Mouse (Mus musculus): Measurements from ENCODE around the gene Sorbs1. TPM values are rescaled to one million over a fixed set of nuclear protein-coding genes. Genes with fewer than 3 reads are reported as not detected.

Sorbs1 gene
- total RNA-seq, 2 experiments from 2014 or later = 1.7 to 2.5 TPM

DNA sequence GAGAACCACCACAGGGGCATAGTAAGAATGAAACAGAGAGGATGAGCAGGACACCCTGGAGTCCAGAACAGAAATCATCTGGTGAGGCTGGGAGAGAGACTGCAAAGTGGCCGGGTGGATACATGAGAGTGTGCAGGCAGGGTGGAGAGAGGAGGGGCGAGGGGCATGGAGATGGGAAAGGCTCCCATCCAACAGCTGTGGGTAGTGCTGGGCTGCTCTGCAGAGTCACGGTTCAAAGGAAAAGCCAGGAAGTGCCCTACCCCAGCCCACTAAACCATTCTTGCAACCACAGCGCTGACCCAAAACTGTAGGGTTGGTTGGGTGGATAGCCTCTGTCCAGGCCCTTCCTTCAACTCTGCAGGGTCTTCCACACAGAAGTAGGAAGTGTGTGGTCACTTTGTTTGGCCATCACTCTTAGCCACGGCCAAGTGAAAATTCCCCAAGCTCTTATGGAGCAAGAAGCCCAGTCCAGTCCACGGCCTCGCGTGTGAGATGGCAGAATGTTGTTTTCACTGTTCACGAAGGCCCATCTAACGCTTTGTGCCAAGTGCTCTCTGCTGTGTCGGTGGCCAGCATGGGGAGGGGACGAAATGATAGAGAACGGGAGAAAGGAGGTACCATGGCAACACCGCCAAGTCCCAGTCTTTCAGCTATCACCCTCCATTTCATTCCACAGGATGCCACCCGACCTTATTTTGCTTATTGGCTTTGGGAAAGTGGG, 203.0 kb downstream of the Sorbs1 start:
- no peak for ATAC-seq (ENCODE audit: poor library complexity, severe bottlenecking)

DNA sequence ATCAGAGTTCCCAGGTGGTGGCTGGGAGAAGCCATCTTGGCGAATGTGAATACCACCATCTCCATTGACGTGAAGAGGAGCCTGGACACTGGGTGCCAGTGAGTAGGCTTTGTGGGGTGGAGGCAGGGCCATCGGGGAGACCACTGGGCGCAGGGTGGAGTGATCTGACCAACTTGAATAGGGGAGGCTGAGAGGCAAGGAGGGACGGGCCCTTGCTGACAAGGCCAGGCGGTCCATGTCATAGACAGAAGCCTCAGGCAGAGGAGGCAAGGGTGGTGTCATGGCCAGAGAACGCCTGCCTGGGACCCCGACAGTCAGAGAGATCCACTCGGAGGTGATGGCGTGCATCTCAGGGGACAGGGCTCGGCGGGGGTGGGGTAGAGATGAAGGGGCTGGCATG, 203.7 kb downstream of the Sorbs1 start:
- no peak for ATAC-seq (ENCODE audit: poor library complexity, severe bottlenecking)

DNA sequence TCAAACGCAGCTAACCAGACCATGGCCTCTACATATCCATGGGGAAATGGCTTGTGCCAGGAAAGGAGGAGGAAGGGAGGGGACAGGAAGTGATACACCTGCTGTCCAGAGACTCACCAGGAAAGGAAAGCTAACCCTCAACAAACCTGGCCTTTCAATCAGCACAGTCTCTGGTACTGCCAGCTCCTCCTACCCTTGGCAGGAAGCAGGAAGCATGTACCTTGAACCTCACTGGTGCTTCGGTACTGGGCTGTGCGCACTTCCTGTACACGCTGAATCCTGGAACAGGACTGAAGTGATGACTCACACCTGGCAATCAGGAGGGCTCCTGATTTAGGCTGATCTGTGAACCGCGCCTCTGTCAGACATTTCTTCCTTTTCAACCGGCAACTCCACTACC, 206.0 kb downstream of the Sorbs1 start:
- no peak for ATAC-seq (ENCODE audit: poor library complexity, severe bottlenecking)

DNA sequence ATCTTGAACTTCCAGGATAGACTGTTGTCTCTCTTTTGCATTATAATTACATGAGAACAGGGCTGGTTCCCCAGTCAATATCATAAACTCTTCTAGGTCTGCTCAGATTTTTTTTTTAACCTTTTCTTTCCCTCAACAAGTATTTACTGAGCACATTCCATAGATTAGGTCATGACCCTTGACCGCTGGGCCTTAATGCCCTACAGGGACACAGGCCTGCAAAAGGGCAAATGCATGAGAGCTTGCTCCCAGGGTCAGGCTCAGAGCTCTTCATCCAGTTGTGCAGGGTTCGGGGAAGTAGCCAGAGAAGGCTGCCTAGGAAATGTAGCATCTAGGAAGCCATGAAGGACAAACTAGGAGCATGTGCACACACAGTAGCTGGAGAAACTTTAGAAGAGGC, 206.9 kb downstream of the Sorbs1 start:
- ATAC-seq (ENCODE audit: poor library complexity, severe bottlenecking) = no peak

DNA sequence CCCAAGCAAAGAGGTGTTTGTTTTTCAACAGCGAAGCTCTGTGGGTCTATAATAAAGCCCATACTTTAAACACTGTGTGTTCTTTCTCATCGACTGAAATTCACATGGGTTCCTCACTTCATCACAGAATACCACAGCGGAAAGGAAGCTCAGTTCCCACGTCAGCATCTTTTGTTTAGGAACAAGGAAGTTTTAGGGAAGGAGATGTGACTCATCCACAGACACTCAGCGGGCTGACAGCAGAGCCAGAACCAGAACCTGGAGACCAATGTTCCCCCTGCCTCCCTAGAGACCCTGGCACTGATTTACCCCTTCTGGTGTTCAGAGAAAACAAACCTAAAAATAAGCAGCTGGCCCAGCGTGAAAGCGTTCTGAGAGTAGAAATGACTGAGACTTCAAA, 208.1 kb downstream of the Sorbs1 start:
- no peak for ATAC-seq (ENCODE audit: poor library complexity, severe bottlenecking)

DNA sequence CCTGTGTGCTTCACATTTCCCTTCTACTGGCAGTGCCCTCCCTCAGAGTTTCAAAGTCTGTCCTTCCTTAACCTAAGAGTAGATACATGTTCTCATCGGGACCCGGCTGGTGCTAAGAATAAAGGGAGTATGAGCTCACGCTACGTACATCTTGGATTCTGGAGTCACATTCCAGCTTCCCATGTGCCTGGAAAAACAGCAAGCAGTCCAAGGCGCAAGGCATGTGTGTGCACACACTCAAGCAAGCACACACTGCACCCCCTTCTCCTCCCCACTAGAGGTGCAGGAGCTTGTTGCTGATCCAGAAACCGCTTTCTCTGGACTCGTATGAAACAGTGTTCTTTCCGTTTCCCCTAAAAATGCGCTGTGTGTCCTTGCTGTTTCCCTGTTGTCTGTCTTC, 210.7 kb downstream of the Sorbs1 start:
- no peak for ATAC-seq (ENCODE audit: poor library complexity, severe bottlenecking)

DNA sequence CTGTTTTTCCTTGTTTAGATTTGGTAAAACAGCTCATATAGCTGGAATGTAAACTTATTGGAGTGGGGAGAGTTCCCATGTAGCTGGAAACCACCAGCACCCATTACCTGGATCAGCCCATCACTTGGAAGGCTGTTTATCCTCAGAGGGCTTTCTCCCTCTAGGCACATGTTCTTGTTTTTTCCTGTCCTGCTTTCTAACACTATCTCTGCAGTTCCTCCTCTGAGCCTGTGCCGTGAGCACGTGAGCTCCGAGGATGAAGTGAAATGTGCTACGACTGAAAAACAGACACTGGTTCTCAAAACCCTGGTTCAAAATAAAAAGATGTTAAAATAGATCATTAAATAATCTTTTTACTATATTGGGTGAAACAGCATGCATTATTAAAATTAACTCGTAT, 211.1 kb downstream of the Sorbs1 start:
- ATAC-seq (ENCODE audit: poor library complexity, severe bottlenecking) = no peak

DNA sequence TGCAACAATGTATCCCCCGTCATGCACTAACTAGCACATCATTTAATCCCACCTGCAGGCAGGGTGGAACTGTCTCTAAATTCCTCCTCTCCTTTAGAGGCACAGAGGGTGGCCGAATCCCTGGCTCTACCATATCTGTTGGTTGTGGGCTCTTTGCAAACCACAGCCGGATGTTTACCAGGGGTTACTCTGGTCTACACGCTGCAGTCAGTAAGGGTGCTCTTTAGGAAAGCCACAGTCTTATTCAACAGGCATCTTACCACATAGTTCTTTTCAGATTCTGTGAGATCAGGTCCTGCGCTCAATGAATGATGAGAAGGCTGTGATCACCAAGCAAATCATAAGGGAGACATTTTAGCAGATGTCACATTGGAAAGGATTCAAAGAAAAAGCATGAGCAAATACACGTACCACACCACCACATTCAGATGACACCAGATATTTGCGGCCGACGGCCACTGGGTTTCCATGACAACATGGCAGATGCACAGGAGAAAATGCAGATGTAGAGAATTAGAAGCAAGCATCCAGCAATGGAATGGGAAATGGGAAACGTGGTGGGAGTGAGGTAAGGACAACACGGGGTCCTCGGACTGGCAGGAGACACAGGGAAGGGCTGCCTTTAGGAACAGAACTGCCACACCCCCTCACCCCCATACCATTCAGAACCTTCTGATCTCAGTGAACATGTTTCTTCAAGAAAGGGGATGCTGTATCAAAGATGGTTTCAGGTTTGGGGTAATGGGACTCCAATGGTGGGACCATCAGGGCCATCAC, 213.4 kb downstream of the Sorbs1 start:
- ATAC-seq (ENCODE audit: poor library complexity, severe bottlenecking) = no peak

DNA sequence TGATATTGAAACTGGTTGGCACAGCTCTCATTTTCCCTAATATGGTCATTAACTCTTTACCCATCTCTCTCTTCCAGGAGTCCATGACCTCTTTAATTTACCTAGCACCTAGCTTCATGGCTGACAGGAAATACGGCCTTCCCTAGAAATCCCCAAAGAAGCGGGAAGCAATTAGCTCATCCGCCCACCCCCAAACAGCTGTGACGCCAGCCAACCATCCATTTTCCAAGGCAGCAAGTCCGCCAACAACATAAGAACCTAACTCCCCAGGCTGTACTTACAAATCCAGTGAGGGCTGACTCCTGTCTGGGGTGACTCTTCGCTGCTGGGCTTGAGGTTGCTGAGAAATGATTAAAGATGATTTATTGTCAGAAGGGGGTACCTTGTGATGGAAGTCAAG, 214.4 kb downstream of the Sorbs1 start:
- ATAC-seq (ENCODE audit: poor library complexity, severe bottlenecking) = no peak

DNA sequence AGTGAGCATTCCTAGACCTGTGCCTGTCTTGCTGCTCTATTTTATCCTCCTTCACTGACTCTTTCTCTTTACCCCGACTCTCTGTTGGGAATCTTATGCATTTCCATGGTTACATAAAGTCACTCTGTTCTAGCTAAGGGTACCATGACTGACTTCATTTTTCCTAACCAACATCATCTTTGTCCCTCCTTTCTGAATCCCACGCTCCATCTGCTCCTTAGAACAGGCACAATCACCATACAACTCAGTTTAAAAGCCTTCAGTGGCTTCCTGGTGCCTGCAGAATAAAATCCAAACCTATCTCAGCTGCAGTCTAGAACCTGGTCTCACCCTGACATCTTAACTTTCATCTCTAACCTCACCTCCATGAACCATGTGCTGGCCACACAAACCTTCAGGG, 215.0 kb downstream of the Sorbs1 start:
- no peak for ATAC-seq (ENCODE audit: poor library complexity, severe bottlenecking)

DNA sequence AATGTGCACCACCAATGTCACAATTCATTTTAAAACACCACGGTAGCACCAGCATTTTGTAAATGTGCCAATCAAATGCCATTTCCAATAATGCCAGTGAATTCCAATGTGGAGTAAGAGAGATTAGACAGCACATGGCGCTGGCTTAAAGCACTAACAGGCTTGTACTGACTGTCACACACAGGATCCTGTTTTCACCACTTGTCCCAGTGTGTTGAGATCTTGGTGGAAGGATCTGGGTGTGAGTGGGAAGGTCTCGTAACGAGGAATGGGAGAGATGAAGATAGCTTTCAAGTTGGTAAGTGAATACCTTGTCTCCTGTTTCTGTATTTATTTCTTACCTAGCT, 215.8 kb downstream of the Sorbs1 start:
- ATAC-seq (ENCODE audit: poor library complexity, severe bottlenecking) = no peak

DNA sequence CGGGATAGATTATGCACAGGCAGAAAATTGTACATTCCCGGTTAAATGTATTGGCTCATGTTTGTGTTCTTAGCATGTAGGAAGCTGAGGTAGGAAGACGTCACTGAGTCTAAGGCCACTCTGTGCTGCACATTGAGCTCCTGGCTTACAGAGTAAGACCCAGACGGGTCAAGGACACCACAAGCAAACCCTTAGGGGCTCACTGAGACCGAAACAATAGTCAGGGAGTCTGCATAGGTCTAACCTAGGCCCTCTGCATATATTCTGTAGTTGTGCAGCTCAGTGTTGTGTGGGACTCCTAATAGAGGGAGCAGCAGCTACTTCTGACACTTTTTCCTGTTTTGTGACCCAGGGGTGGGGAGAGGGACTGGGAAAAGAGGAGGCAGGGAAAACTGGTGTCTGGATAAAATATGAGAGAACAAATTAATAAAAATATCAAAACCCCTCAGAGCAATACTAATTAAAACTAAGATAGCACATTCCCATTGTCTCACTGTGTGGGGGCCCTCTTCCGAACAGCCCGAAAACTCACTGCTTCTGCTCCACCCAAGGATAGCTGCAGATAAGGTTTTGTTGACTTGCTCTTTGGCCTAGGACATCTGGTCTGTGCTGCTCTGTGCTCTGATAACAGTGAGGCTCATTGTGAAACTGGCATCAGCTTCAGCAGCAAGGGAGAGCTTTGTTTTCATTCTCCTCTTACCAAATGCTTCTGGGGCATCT, 216.3 kb downstream of the Sorbs1 start:
- ATAC-seq (ENCODE audit: poor library complexity, severe bottlenecking) = no peak

DNA sequence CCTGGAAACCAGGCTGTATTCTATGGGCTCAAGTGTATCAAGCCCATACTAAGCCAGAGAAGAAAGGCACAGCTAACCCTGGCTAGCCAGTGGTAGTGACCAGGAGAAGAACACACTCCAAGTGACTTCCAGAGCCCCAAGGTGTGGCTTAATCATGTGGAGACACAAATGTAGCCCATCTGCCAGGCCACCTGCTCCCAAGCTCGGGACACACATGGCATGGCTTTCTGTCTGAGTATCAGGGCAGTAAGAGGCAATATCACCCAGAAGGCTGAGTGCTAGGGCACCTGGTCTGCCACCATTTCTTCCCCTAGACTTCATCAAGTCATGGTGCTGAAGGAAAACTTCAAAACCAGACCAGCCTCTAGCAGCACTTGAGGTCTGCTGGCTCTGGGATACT, 219.3 kb downstream of the Sorbs1 start:
- ATAC-seq (ENCODE audit: poor library complexity, severe bottlenecking) = no peak

DNA sequence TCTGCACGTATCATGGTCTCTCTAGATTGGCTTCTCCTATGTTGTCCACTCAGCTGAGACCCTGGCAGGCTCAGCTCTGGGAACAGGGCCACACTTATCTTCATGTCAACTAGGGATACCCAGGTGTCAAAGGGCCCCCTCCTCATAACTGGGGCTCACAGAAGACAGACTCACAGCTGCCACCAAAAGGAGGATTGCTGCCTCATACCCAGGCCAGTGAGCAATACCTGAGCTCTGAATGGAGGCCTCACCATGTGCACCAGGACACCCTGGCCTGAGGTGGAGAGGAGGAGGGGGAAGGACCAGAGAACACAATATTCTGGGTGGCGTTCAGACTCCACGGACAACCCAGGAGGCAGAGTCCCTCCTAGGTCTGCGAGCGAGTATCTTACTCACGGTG, 219.8 kb downstream of the Sorbs1 start:
- no peak for ATAC-seq (ENCODE audit: poor library complexity, severe bottlenecking)

DNA sequence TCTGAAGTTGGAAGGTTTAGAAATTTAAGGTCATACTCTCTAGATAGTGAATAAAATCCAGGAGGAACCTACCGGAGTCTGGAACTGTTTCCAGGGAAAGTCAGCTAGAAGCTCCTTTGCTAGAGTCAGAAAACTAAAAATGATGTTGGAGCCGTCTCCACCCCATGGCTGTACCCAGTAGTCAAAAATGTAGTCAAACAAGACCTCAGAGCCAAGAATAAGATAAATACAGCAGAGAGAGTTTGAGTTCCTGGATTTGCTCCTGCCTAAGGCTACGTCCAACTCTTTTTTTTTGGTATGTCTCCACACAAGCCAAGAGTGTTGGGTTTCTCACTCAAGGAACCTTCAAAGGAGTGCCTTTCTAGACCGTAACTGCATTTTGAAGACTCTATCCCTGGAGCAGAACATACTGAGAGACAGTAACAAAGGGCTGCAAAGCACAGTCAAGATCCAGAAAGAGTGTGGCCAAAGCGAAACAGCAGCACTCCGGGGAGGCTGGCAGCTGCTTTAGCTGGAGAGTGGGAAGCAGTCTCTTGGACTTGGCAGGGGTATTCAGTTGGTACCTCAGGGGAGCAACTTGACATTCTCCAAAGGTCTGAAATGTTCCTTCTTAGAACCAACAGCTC, 223.4 kb downstream of the Sorbs1 start:
- ATAC-seq (ENCODE audit: poor library complexity, severe bottlenecking) = no peak

DNA sequence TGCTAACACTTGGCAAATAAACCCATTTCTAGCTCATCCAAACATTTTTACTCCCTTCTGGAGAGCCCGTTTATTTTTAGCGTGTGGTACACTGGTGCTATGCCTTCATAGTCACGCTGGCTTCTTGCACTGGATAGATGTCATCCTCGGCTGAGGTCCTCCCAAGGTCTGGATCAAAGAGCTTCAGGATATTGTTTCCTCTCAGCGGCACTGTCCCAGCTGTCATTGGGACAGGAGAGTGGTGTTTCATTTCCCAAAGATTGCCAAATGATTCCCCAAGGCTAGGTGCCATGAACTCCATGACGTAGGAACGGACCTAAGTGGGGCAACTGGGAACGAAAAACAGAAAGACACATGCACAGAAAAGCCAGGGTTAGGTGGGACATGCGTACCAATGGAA, 225.2 kb downstream of the Sorbs1 start:
- ATAC-seq (ENCODE audit: poor library complexity, severe bottlenecking) = no peak

DNA sequence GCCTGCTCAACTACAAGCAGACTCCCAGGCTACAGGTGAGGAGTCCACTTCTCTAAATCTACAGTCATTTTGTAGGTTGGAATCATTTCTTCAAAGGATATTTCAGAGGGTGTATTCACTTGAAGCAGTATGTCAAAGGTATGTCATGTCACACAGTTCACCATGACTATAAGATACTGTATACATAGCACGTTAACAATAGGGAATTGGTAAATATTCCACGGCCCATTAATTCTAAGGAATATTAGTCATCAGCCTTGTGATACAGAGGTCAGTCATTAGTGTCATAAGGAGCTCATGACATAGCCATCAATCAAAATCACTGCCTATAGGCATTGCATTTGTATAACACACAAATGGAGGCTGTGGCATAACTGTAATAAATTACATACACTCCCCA, 228.9 kb downstream of the Sorbs1 start:
- no peak for ATAC-seq (ENCODE audit: poor library complexity, severe bottlenecking)

DNA sequence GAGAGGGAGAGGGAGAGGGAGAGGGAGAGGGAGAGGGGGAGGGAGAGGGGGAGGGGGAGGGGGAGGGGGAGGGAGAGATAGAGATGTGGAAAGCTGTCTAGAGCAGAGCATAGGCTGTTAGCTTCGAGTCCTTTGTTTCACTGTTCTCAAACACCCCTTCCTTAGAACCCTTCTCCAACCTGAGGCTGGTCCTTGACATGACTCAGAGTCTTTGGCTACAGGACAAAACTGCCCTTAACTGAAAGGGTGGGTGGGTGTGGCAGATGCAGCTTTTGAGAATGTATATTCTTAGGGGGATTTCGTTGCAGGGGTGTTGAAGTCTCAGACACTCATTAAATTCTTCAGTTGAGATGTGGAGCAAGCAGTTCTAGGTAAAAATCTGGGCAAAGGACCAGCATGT, 230.2 kb downstream of the Sorbs1 start:
- ATAC-seq (ENCODE audit: poor library complexity, severe bottlenecking) = no peak

DNA sequence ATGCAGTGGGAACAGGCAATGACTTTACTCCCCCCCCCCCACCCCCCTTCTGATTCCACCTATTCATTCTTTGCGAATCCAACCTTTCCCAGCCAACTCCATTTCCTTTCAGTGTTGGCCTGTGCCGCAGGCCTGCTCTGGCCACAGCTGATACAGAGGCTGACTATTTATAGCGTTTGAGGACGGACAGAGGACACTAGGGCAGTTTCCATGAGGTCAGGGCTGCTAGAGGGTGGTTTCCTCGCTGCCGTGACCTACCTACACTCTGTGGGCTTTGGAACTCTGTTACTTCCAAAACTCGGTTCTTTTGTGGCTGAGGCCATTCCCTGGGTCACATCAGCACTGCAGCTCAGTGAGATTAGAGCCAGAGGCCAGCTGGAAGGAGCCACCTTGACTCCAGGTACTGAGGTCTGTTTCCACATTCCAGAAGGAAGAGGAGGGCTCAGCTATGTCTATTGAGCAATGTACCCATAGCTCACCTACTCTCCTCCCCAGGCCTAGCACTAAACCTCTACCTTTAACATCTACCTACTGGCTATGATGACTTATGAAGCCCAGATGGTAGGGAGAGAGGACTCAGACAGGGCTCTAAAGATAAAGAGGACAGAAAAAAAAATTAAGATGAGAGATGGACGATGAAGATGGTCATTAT, 235.1 kb downstream of the Sorbs1 start:
- no peak for ATAC-seq (ENCODE audit: poor library complexity, severe bottlenecking)

DNA sequence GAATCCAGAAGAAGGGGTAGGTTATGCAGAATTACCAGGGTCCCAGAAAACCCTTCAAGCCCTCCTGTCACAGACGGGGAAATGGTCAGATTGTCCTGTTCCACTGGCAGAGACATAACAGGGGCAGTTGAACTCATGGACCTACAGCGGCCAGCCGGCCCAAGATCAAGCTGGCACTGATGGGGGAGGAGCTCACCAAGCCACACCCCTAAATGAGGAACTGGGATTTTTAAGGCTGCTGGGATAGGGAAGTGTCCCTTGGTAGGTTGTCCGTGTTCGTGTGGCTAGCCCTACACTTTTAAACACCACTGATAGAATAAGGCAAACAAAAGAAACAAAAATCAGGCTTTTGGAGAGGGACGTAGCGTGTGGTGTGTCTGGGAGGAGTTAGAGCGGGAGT, 236.1 kb downstream of the Sorbs1 start:
- ATAC-seq (ENCODE audit: poor library complexity, severe bottlenecking) = peak; percentile 97

Data from megakaryocyte, adult 5-6 weeks (primary cell).